Mouse (Mus musculus) ovary, adult 2 months (tissue): Measurements from ENCODE around the gene Txndc12. TPM values are rescaled to one million over a fixed set of nuclear protein-coding genes. Genes with fewer than 3 reads are reported as not detected.

Experiments used
- polyA plus RNA-seq: library from polyadenylated mRNA; depleted of rRNA; stranded (reverse); fragments of >200 nt; gene quantifications from 2 replicates; pipeline ENCODE4 v1.2.3, GENCODE M21; 2012; rRNA removed

The Txndc12 gene
- 7.2 and 9.5 TPM in 2 replicates for polyA plus RNA-seq

DNA sequence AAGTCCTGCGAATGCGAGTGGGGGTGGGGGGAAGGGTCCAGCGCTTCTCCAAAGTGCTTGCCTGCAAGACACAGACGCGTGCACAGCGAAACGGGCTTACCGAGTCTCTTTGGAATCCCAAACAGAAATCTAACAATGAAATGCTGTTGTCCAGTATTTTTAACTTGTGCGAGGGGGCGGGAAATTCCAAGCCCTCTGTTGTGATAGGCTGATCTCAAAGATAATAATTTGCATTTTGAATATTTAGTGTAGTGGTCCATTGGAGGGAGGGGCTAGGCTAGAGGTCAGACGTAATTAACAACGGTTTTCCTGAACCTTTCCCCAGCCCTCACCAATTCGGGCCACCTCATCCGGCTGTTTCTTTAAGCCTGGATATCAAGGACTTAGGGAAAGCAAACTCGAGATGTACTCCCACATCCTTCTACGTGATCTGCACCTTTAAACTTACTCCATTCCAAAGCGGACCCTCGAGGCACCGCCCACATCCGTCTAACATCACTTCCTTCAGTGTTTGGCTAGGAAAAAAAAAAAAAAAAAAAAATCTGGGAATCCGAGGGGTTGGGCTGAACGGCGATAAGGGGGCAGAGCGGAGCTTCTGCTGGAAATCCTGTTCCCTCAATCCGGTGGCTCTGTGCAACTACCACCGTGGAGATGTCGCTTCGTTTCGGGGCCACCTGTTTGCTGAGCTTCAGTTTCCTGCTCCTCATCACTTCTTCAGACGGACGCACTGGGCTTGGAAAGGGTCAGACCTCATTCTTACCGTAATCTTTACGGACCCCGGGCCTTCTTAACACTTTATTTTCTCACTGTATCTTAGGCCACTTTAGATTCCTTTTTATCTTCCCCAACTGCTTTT is at the start of gene Txndc12:
Gene Txndc12, plus strand, starts transcription at position 487 of the 856 bp plus-strand sequence.

DNA sequence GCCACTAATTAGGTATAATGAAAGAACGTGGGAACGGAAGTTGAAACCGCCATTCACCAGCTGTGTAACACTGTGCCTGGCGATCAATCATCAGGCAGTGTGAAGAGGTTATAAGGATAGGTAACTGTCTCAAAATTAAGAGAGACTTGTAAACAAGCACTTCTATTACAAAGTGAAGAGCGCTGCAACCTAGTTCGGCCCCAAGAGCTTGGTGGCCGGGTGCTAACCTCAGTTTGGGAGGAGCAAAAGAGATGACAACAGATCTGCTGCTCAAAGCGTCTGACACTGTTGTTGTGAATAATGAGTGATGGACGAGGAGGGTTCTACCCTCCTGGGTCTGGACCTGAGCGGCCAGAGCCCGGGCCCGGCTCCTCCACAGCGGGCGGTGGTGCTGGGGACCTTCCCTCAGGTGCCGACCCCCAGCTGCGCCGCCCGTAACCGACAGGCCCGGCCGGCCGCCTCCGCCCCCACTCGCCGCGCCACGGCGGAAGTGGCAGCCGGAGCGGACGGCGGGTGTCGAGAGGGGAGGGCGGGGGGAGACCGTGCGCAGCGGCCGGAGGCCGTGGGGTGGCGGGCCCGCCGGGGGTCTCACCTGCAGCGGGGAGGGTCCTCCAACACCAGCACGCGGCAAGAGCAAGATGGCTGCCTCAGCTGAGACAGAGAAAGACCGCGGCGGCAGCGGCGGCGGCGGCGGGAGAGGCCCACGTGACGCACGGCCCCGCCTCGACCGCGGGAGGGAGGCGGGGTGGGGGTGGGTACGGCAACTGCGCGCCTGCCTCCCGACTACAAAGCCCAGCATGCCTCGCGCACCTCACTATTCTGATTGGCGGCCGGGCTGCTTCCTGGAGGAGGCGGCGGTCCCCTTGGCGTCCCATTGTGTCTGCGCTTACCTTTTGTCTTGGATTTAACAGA is 1.2 kb upstream of the Txndc12 start, which contains the start of gene Btf3l4:
Gene Btf3l4, minus strand, starts transcription at position 699 of the 912 bp plus-strand sequence.

DNA sequence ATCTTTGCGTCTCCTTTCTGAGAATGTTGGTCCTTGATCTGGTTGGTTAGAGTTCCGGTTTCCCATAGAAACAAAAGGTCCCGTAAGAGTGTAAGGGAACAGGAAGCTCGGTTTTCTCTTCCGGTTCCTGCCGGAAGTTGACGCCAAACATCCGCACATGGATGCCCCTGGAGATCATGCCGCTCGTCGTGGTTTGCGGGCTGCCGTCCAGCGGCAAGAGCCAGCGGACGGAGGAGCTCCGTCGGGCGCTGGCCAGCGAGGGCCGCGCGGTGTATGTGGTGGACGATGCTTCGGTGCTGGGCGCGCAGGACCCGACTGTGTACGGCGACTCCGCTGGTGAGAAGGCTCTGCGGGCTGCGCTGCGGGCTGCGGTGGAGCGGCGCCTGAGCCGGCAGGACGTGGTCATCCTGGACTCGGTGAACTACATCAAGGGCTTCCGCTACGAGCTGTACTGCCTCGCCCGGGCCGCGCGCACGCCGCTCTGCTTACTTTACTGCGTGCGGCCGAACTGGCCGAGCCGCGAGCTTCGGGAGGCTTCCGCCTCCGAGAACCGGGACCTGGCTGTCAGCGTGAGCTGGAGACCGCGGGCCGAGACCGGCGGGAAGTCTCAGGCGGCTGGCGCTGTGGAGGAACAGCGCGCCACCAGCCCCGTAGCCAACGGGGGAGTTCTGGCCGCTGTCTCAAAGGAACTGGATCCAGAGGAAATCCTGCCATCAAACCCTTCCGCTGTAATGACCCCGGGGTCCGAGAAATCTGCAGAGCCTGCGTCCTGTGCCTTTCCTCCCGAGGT is 13.5 kb downstream of the Txndc12 start, which contains the start of gene Kti12:
Gene Kti12, plus strand, starts transcription at position 71 of the 790 bp plus-strand sequence.

DNA sequence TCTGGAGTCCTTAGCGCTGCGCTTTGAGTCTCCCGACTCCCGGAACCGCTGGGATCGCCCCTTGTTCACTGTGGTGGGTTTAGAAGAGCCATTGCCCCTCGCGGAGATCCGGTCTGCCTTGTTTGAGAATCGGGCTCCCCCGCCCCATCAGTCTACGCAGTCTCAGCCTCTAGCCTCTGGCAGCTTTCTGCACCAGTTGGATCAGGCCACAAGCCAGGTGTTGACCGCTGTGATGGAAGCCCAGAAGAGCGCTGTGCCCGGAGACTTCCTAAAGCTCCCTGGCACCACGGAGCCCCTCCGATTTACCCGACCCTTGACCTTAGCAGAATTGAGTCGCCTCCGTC is 14.1 kb downstream of the Txndc12 start, which contains the start of gene A730015C16Rik:
Gene A730015C16Rik, minus strand, starts transcription at position 115 of the 344 bp plus-strand sequence.

DNA sequence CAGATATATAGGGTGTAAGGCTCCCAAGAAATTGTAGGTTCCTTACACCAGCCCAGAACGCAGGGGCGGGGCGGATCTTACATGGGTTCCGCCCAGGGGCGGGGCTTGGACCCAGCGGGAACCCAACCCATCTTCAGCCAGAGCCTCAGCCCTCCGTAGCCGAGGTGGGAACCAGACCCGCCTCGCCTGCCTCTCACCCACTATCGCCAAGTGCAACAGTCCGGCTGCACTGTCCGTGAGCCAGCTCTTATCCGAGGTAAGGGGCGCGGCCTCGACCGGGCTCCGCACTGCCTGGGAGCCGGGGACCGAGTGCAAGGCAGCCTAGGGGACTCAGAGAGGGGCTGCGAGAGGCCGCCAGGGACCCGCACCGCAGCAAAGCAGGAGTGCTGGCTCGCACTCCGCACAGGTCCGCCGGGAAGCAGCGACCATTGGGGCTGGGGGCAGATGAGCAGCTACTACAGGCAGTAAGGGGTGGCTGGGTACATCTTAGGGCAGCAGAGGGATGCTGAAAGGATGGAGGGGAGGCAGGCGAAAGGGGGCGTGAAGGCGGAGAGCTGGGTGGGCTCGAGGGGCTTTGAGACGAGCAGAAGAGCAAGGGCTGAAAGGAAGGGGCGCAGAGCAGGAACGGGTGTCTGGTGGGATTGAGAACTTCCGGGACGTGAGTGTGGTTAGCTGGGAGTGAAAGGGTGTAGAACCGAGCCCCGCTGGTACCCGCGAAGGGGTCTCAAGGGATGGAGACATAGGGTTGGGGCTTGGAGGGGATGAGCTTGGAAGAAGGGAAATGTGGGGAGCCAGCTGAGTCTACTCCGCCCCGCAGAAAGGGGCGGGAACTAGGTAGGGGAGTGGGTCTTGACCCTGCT is 44.8 kb downstream of the Txndc12 start, which contains the start of gene Rab3b:
Gene Rab3b, plus strand, starts transcription at position 101 of the 860 bp plus-strand sequence.

Other genes with a start within 250 kb of the Txndc12 start
- 36.7 and 43.7 TPM in 2 replicates for gene Cc2d1b, start 214.7 kb upstream of the Txndc12 start, polyA plus RNA-seq
- gene 3110021N24Rik, start 115.0 kb upstream of the Txndc12 start, polyA plus RNA-seq: 0.18 and 0.29 TPM in 2 replicates
- gene Zfyve9, start 53.8 kb upstream of the Txndc12 start, polyA plus RNA-seq: 4.6 and 6.3 TPM in 2 replicates
- gene Btf3l4, start 987 bp upstream of the Txndc12 start, polyA plus RNA-seq: 12.0 and 12.9 TPM in 2 replicates
- gene Kti12, start 13.2 kb downstream of the Txndc12 start, polyA plus RNA-seq: 59.1 and 64.7 TPM in 2 replicates
- gene A730015C16Rik, start 14.0 kb downstream of the Txndc12 start, polyA plus RNA-seq: 0.29 TPM in 1 of 2 replicates, not detected in the other
- gene Rab3b, start 44.5 kb downstream of the Txndc12 start, polyA plus RNA-seq: 3.2 and 6.8 TPM in 2 replicates
- 18.9 and 23.1 TPM in 2 replicates for gene Nrd1, start 166.1 kb downstream of the Txndc12 start, polyA plus RNA-seq